Mouse (Mus musculus): ENCODE results near the gene Unc13d.
"Not testable (repeated sequence)": the region's sequence is repeated elsewhere in the genome, so short reads cannot be mapped to it uniquely, and the experiment has no call there.

Gene Unc13d

DNA sequence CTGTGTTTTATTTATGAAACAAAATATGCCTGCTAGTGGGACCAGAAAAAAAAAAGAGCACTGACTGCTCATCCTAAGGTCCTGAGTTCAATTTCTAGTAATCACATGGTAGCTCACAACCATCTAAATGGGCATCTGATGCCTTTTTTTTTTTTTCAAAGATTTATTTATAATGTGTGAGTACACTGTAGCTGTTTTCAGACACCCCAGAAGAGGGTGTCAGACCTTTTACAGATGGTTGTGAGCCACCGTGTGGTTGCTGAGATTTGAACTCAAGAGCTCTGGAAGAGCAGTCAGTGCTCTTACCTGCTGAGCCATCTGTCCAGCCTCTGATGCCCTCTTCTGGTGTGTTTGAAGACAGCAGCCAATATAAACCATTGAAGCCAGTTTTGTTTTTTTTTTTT is 57.2 kb downstream of the Unc13d start:
- DNase-seq, result peak in 1 of 2 experiments; percentile 57

DNA sequence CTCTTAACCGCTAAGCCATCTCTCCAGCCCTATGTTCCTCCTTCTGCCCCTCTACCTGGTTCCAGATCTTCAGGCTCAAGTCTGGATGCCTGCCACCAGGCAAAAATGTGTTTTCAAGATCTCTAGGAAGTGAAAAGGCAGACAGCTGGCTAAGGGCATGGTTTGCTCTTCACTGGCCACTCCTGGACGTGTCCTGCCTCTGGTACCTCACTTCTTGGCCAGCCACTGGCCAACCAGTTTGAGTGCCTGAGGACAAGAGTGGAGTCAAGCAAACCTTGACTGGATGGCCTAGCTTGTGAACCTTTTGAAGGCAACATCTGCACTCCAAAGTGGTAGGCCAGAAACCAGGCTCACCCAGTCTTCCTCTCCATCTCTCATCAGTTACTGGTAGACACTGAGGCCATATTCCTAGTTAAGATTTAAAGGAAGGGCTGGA is 57.8 kb downstream of the Unc13d start:
- DNase-seq, result peak in 1 of 2 experiments; percentile 75

DNA sequence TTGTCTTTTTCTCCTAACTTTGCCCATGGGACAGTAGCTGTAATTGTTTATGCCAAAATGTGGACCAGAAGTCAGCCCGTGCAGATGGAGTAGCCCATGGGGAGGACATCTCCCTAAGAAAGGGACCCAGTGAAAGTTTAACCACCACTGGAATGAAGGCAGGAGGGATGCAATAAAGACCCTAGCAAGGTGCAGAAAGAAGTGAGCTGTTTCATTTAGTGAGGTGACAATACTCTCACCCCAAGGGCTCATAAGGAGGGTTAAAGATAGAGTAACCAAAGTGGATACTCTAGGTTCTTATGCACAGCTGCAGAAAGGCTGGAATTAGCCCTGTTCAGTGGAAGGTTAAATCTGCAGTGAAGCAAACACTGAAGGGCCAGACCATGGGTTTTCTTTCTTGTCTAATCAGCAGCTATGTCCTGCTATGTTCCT is 58.4 kb downstream of the Unc13d start:
- peak in 1 of 2 experiments; percentile 39 for DNase-seq

DNA sequence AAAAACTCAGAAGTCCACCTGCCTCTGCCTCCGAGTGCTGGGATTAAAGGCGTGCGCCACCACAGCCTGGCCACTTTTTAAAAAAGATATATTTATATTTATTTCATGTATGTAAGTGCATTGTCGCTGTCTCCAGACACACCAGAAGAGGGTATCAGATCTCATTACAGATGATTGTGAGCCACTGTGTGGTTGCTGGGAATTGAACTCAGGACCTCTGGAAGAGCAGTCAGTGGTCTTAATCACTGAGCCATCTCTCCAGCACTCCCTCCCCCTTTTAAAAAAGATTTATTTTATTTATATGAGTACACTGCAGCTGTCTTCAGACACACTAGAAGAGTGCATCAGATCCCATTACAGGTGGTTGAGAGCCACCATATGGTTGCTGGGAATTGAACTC is 58.9 kb downstream of the Unc13d start:
- not testable (repeated sequence) for DNase-seq

DNA sequence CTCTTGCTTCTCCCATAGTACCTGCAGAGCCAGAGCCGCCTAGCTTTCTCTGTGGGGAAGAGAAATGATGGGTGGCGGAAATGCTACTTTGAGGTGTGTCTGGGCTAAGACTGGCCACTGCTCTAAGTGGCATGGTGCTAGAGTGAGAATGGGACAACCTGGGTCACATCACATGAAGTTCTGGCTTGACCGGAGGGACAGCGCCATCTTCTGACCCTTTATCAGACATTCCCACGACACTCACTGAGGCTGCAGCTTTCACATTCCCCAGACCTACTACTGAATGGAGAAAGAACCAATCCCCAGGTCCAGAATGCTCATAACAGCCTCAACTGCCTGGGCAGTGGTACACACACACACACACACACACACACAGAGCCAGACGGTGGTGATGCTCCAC is 59.7 kb downstream of the Unc13d start:
- peak; percentile 79 to 84 for DNase-seq

DNA sequence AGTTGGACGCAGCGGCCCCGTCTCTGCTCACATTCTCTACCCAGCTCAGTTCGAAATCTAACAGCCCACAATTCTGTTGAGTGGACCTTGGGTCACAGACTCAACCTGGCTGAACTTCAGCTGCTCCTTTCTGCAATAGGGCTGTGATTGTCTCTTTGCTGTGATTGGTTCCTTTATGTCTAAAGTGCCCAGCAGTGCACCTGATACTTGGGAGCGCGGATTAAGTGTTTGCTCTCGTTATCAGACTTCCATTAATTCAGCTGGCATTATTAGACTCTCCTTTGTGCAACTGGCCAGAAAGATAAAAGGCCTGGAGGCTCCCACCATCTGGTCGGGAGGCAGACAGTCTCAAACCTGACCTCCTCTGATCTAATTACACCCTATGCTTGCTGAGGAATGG is 62.9 kb downstream of the Unc13d start:
- DNase-seq, result no peak

DNA sequence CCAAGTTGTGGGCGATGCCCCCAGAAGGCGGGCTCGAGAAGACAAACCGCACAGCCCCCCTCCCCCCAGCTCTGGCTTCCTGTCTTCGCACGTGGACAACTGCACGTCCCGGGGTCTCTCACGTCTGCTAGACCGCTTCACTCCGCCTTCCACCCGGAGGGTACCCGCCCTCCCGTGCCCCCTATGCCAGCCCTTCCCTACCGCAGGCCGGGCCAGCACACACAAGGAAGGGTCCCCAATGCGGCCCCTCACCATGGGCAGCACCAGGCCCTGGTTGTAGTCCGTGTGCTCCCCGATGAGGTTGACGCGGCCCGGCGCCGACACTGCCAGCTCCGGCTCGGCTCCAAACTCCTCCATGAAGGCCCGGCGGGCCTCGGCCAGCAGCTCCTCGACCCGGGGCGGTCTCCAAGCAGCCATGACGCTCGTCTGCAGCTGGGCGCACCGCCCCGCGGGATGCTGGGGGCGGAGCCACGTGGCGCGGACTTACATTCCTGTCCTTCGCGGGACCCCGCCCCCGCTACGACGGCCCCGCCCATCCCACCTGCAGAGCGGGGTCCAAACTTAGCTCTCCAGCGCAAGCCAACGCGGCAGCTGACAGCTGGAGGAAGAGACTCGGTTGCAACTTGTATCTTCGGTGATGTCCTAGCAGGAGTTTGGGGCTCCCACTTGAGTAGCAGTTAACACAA is 65.4 kb downstream of the Unc13d start, which contains the start of gene Galk1:
Gene Galk1, minus strand, starts transcription at position 458 of the 686 bp plus-strand sequence.
- peak; percentile 81 to 89 for DNase-seq
